Mouse (Mus musculus) lung, postnatal 10 days (tissue): ENCODE data around the gene Dnali1.

ENCODE experiments used
- DNase-seq: peaks from one replicate; pipeline ENCODE4 v3.0.0; 2021

Gene Dnali1

GRCm38 (mm10) chr4:125029891-125030614 is 35.5 kb downstream of the Dnali1 start:
- DNase-seq = peak; percentile 96

GRCm38 (mm10) chr4:125020780-125021538 is 44.5 kb downstream of the Dnali1 start:
- DNase-seq = no peak

DNA sequence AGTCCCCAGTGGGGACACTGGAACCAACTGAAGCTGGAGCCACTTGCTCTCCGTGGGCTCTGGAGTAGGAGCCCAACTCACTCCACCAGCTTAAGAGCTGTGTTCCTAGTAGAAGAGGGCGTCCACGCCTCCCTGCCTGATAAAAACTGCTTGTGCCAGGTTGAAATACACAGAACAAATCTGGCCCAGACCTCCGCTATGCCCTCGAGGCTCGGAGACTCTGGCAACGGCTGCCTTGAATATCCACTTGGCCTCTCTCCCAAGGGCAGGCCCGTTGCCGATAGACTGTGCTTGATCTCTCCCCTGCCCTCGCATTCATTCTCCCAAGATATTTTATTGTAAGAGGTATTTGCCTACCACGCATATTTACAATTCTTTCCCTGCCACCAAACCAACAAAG is 48.1 kb downstream of the Dnali1 start:
- DNase-seq = peak; percentile 40

DNA sequence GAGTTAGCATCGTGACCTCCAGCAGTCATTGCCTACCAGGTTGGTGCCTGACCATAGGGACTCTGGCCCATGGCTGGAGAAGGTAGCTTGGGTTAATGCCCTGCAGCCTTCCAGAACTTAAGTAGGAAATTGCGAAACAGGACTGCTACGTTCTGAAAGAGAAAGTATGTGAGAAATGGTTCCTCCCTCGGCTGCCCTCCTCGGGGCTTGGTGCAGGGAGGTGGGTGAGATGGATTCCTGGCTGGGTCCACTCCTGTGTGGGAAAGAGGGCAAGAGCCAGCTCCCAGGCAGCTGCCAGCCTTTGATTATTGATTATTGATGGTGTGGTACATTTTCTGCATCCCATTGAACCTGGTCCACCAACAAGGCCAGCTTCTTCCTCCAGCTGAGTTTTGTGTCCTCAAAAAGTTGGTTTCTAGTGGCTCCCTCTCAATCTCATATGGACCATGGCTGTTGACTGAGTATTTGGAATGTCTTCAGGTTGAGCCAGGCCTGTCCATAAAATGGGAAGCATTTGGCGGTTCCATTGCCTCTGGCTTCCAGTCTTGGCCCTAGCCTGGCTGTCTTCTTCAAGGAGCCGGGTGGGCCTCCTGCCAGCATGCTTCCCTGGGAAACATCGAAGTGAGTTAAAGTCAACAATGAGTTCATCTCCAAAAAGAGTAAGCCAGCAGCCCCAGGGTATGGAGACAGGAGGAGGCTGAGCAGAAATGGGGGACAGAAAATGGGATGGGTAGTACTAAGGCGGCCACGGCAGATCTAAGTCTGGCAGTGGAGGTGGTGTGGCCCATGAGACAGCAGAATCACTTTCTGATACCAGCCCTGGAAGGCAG is 49.5 kb downstream of the Dnali1 start, which contains the start of gene Gnl2:
TSS of gene Gnl2 (plus strand) at position 780 of the 830 bp plus-strand sequence.
- peak; percentile 72 for DNase-seq

DNA sequence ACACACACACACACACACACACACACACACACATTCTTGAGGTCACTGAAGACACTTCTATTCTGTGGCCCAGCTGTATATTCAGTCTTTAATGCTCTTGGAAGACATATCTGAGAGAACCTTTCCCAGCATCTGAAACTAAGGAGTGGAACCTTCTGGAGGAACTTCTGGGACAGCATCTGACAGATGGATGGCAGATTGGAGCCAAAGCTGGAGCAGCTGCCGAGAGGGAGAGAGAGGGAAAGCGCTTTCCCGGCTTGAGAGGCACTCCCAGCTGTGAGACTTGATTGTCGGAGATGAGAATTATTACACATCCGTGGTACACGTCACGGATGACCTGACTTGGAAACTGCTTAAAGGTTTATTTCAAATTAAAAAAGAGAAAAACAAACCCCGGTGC is 56.8 kb downstream of the Dnali1 start:
- no peak for DNase-seq

- DNase-seq = peak; percentile 53
These were observed 57.3 kb downstream of the Dnali1 start for GRCm38 (mm10) chr4:125008220-125008619.

GRCm38 (mm10) chr4:125007460-125007859 is 58.0 kb downstream of the Dnali1 start:
- no peak for DNase-seq
